Mouse (Mus musculus) right cerebral cortex, postnatal 4 days (tissue): ENCODE results near the gene Lamtor3.
"Not testable (repeated sequence)": the region's sequence is repeated elsewhere in the genome, so short reads cannot be mapped to it uniquely, and the experiment has no call there.

Experiments used
- DNase-seq: peaks from one replicate; pipeline ENCODE4 v3.0.0-alpha.2; 2022

Lamtor3 gene

DNA sequence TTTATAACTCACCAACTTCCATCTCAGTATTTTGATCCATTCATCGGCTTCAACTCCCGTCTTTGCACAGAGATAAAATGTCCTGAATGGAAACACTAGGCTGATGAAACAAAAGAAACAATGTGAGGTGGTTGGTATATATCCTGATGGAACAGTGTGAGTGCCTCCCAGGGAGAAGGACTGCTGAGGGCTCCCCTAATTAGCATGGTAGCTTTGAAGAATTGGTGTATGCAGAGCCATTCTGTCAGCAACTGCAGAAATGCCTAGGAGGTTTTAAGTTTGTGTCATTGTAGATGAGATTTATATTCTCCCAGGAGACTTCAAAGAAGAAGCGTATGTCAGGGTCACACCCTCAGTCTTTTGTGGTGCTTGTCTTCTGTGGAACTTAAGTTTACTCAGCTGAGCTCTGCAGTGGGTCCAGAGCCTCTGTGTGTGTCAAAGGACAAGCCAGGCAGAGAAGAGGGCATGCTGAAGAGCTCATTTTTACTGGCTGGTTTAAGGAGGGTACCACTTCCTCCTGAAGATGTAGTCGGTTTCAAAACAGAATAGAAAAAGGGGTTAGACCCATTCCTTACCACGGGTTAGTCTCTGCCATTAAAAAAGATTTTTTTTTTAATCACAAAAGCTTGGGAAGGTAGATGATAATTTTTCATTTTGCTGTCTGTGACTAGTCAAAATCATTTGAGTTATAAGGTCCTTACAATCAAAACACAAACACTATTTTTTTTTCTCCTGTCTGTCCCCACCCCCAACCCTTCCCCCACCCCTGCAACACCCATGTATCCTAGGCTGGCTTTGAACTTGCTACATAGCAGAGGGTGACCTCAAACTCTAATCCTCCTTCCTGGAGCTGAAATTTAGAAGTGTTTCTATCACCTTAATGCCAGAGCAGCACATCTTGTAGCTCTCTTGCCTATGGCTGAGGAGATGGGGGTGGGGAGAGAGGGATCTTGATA, 17.5 kb downstream of the Lamtor3 start:
- DNase-seq = no peak

GRCm38 (mm10) chr3:137936541-137936940, 18.2 kb downstream of the Lamtor3 start:
- DNase-seq = no peak

- peak; percentile 22 for DNase-seq
Measured at GRCm38 (mm10) chr3:137938608-137939007, 20.3 kb downstream of the Lamtor3 start.

GRCm38 (mm10) chr3:137940757-137941156, 22.5 kb downstream of the Lamtor3 start:
- no peak for DNase-seq

DNA sequence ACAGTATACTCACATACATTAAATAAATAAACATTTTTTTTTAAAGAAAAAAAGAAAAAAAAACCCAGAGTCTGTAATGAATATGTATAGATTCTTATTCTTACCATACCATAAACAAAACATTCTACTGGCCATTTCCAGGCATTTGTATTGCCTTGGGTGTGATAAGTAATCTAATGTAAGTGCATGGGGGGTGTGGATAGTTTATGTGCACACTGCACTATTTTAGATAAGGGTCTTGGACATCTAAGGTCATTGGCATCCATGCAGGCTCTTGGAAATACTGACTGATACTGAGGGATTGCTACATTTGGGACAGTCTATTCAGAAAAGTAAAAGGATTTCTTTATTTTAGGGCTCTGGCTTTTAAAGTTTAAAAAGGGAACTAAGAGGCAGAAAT, 23.2 kb downstream of the Lamtor3 start:
- DNase-seq = no peak

GRCm38 (mm10) chr3:137942098-137942622, 23.9 kb downstream of the Lamtor3 start:
- DNase-seq = no peak

GRCm38 (mm10) chr3:137943737-137944154, 25.4 kb downstream of the Lamtor3 start:
- no peak for DNase-seq

- DNase-seq = no peak
Measured at GRCm38 (mm10) chr3:137946827-137947226, 28.5 kb downstream of the Lamtor3 start.

GRCm38 (mm10) chr3:137947525-137947924, 29.2 kb downstream of the Lamtor3 start:
- DNase-seq = no peak

DNA sequence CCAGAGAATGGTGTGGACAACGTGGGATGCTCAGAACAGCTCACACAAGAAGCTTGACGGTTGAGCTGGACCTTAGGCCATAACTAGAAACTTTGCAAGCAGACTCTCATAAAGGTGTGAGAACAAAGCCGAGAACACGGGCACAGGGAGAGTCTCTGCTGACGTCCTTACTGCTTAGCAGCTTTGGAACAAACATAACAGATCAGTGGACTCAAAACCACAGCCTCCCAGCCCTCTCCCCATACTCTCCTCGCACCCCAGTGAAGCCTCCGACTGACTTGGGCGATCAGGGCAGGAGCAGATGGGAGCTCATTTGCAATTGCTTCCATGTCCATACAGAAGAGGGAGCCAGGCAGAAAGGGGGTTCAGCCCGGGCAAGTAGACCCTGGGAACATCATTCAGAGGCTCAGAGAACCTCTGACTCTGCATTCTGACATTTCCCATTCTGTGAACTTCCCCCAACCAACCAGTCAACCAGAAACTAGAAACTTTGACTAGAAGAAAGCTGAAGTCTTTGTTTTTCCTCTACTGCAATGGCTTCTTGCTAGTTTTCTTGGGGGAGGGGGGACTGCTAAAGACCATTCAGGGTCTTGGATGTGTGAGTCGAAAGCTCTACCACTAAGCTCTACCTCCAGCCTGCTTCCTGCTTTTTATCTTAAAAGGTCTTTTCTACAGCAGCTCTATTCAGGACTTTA, 32.0 kb downstream of the Lamtor3 start:
- DNase-seq = no peak

GRCm38 (mm10) chr3:137951302-137951701, 33.0 kb downstream of the Lamtor3 start:
- not testable (repeated sequence) for DNase-seq

- DNase-seq = no peak
Measured at GRCm38 (mm10) chr3:137951819-137952218, 33.5 kb downstream of the Lamtor3 start.

DNA sequence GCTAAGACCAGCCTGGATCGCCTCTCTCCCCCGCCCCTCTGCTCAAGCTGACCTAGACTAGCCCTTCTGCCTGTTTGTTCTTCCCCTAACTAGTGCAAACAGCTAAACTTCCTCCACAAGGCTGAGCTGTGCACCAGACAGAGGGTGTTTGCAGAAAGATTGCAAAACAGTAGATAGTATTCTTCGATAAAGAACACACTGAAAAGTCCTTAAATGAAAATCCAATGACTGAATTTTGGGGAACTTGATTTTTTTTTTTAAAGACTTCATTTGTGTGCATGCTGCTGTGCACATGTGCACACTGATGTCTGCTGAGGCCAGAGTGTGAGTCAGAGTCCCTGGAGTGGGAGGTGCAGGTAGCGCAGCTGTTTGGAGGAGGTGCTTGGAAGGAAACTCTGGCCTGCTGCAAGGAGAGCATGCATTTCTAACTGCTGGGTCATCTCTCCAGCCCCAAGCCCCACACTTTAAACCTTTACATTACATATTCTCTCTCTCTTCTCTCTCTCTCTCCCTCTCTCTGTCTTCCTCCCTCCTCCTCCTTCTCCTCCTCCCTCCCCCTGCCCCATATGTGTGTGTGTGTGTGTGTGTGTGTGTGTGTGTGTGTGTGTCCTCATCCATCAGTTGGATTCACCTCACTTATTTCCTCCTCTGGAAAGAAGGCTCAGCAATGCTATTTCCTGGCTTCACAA, 34.1 kb downstream of the Lamtor3 start:
- DNase-seq = no peak

DNA sequence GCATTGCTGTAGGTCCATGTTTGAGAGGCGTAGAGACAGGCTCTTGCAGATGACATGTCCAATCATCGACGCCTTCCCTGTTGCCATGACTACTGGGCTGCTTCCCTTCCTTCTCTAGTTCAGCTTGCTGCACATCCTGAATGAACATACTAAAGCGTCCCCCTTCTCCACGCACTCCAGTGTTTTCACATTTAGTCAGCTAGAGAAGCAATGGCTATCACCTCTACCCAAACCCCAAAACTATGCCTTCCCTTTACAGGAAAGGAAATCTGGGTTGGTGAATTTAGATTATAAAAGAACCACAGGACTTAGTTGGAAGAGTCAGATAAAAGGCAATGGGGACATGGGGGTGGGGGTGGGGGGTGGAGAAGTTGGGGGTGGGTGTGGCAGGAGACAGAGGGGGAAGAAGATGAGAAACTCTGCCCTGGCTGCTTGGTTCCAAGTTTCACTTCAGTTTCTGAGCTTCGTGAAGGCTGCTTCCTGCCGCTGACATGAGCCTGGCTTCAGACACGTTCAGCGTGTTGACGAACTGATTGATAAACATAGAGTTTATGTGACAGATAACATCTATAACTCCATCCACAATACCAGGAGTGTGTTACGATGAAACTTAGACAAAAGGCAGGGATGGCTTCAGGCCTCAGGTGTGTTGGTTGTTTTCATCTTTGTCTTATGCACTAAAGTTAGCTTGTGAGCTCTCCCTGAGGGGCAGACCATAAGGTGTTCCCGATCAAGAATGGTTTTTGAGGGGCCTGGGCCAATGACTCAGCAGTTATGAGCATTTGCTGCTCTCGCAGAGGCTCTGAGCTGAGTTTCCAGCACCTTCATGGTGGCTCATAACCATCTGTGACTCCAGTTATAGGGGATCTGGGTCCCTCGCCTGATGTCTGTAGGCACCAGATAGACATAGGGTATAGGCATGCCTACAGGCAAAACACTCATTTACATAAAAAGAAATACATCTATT, 34.9 kb downstream of the Lamtor3 start:
- peak; percentile 61 for DNase-seq

- DNase-seq = no peak
Measured at GRCm38 (mm10) chr3:137954256-137954916, 36.1 kb downstream of the Lamtor3 start.

- DNase-seq = no peak
Measured at GRCm38 (mm10) chr3:137955560-137956081, 37.3 kb downstream of the Lamtor3 start.

DNA sequence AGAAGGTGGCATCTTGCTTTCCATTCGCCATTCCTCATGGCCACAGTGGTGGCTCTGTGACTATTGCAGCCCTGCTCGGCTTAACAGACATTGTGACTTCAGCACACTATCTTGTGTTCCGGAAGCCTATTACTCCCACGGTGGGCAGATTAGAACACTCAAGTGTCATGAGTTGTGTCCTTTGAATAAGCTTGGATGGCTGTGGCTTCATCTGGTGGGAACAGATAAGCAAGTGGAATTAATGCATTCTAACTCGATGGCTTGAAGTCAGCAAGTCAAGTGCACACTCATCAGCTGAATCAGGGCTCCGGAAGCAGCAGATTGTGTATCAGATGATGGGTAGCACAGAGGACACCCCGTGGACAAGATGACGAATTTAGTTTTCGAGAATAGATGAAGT, 39.6 kb downstream of the Lamtor3 start:
- DNase-seq = no peak

- DNase-seq = no peak
Measured at GRCm38 (mm10) chr3:137958352-137958751, 40.0 kb downstream of the Lamtor3 start.

- DNase-seq = no peak
Measured at GRCm38 (mm10) chr3:137959456-137959855, 41.1 kb downstream of the Lamtor3 start.

DNA sequence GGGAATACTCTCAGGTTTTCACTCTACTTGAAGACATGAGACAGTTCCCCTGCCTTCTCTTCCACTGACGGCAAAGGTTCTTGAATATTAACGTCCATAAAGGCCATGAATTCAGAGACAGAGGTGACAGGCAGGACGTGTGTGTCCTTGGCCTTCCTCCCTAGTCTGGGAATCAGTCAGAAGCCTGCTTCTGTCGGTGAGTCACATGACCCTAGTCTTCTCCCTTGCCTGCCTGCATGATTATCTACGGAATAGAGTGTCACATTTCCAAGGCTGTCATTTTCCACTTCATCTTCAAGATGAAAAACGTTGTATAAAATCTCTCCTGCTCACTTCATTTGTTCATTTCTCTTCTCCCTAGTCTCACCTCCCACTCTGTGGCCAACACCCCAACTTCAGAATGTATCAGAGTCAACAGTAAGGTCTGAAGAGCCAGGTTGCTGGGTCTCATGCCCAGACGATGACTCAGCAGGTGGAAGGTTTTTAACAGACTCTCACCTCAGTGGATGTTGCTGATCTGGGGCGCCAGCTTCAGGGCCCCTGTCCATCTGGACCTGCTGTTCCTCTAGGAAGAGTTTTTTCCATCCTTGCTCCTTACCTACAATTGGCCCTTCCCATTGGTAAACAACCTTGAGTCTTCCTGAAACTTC, 43.6 kb downstream of the Lamtor3 start:
- no peak for DNase-seq
